Mouse (Mus musculus) cerebellum, postnatal 36 days (tissue): ENCODE data around the gene Rgs7bp.
A peak's percentile ranks its signal among the peaks of the same experiment; 100 is the strongest.

Experiments
- DNase-seq, 2 experiments: peaks; one replicate each; pipeline ENCODE4 v3.0.0; 2021 to 2022; ENCODE audit warnings: mixed read lengths in 2 of 2

Gene Rgs7bp

GRCm38 (mm10) chr13:105054181-105054940, at the start of gene Rgs7bp:
Gene Rgs7bp, minus strand, starts transcription at chr13:105054930.
- peak; percentile 78 to 79 for DNase-seq

DNA sequence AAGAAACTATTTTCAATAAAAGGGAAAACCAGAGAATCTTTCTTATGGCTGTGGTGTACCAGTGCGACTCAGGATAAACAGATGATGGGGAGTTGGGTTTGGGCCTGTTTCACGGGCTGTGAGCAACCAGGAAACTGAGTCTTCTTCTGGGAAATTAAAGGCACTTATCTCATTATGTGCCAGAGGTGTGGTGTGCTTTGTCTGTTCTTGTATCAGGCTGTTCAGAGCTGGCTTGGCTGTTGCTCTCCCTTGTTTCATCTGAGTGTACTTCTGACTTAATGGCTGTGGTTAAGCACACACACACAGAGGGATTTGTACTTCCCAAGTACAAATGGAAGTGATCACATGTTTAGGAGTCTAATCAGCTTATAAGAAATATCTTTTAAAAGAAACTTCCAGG, 49.7 kb upstream of the Rgs7bp start:
- DNase-seq = no peak

GRCm38 (mm10) chr13:105100705-105101104, 46.0 kb upstream of the Rgs7bp start:
- no peak for DNase-seq

DNA sequence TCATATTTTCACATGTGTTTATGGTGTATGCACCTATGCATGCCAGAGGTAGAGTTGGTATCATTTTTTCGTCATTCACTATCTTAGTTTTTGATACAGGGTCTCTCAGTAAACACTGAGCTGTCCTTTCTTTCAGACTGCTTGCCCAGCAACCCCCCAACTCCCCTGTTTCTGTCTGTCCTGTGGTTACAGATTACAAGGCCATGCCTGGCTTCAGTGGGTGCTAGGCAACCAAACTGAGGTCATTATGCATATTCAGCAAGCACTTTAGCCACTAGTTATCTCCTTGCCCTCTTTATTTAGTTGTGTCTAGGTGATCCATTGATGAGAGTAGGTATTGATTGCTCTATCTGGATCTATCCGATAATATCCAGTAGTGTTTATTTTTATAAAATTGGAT, 41.6 kb upstream of the Rgs7bp start:
- no peak for DNase-seq

GRCm38 (mm10) chr13:105089276-105089675, 34.5 kb upstream of the Rgs7bp start:
- no peak for DNase-seq

DNA sequence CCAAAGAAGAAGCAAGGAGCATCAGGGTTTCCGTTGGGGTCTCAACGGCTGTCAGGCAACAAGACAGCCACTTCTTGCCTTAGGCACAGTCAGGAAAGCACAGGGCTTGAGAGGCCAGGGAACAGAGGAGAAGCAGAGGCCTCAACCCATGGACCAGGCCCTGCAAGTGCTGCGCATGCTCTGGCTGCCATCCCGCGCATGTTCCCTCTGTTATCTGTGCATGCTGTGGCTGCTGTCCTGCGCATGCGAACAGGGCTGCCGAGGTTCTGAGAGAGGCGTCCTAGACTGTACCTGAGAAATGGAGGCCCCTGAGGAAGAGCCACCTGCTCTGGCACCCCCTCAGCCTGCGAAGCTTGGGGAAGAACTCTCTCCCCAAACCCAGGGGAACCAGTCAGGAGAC, 27.1 kb upstream of the Rgs7bp start, which contains the start of gene 4933425L06Rik:
TSS of gene 4933425L06Rik (plus strand) at position 261 of the 400 bp plus-strand sequence.
- DNase-seq = no peak

GRCm38 (mm10) chr13:105066890-105067845, 12.4 kb upstream of the Rgs7bp start:
- DNase-seq = no peak

- no peak for DNase-seq
Observed at GRCm38 (mm10) chr13:105066119-105066518, 11.4 kb upstream of the Rgs7bp start.

DNA sequence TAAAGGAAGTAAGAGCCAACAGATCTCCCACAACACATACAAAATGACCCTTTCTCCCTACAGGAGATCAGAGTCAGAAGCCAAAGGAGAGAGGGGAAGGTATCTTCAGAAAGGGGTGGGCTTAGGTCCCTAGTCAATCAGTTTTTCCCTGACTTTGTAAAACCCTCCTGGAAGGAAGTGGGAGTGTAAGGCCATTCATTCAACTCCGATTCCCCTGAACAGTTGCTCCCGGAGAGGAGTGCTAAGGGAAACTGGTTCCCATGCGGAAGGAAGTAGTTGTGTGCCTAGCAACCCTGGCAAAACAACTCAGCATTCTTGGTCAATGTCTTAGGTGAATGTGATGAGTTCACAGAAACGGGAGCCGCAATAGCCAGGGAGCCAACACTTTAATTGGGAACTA, 644 bp upstream of the Rgs7bp start:
- DNase-seq = no peak

DNA sequence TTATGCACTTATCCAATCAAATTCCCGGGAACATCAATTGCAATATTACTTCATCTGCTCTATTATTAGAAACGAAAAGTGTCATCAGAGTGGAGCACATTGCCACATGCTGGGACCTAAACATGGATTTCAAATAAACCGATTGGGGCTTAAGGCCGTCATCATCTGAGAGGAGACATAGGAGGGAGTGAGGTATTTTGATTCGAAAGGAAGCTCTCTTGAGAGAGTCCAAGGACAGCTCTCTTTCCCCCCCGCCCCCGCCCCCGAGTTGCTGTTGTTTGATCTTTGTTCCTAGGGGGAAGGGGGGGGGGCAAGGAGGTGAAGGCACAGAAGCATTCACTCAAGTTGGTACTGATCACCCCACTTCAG, 195 bp upstream of the Rgs7bp start:
- DNase-seq = no peak

DNA sequence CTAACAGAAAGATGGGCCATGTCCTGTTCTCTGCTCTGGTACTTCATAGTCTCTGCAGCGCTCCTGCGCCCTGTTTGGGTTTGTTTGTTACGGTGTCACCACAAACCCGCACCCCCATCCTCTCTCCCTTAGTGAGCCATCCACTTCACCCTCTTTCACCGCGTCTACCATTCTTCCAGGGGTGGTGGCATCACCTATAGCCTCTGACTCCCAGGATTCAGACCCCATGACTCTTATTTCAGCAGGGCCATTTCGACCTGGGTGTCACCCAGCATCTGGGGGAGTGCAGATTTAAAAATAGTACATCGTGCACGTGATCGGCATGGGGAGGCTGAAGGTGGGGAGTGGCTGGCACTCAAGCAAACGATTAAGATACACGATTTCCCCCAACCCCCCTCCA, 1.1 kb downstream of the Rgs7bp start:
- peak; percentile 42 to 51 for DNase-seq

DNA sequence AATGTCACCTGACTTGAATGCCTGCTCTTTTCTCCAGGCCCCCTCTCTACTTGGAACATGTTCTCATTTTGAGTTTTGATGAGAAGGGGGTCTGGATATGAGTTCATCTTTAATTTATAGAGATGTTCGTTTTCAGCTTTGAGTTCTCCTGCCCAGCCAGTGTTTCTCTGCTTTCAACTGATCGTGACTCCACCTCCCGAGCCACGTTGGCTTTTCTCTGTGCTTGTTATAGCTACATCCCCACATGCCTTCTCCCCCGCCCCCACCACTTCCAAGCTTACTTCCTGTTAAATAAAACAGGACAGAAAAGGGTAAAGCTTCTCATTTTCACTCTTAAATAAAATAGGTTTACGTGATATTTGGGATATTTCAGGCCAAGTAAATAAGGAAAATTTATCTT, 3.3 kb downstream of the Rgs7bp start:
- DNase-seq = no peak

GRCm38 (mm10) chr13:105048662-105049061, 6.1 kb downstream of the Rgs7bp start:
- peak; percentile 18 to 25 for DNase-seq

- DNase-seq = peak in 1 of 2 experiments; percentile 33
Observed at GRCm38 (mm10) chr13:105047377-105047776, 7.4 kb downstream of the Rgs7bp start.

GRCm38 (mm10) chr13:105043882-105044281, 10.8 kb downstream of the Rgs7bp start:
- peak; percentile 26 to 31 for DNase-seq

GRCm38 (mm10) chr13:105038334-105038733, 16.4 kb downstream of the Rgs7bp start:
- no peak for DNase-seq

- DNase-seq = no peak
Observed at GRCm38 (mm10) chr13:105037816-105038215, 16.9 kb downstream of the Rgs7bp start.

- no peak for DNase-seq
Observed at GRCm38 (mm10) chr13:105031882-105032281, 22.8 kb downstream of the Rgs7bp start.

GRCm38 (mm10) chr13:105028276-105028675, 26.5 kb downstream of the Rgs7bp start:
- no peak for DNase-seq

DNA sequence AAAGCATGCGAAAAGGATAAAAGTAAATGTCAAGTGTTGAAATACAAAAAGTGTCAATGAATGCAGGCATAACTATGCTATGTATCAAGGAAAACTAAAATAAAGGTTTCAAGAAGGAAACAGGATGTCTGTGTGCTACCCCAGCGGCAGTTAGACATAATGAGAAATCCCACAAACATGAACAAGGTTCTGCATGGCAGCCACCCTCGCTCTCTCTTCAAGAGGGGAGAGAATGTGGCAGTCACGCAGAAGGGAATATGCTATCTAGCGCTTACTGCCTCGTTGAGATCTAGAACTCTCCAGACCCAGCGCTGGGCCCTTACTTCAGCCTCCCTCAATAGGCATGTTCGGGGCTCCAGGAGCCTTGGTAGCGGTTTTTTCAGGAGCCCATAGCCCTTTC, 38.2 kb downstream of the Rgs7bp start:
- no peak for DNase-seq

GRCm38 (mm10) chr13:105015710-105016404, 38.9 kb downstream of the Rgs7bp start:
- DNase-seq = no peak

DNA sequence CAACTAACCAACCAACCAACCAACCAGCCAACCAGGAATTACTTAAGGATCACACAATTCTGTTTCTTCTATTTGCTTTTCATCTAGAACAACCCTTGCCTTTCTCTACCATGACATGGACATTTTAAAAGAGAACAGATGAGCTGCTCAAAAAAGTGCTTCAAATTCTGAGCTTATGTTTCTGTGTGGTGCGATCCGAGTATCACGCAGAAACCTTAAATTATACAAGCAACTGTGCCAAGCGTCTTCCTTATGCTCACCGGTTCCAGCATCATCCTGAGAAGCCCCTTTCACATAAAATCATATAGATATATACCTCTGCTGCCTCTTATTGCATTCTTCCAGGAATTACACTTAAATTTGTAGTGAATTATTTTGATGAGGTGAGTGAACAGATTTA, 43.4 kb downstream of the Rgs7bp start:
- no peak for DNase-seq

DNA sequence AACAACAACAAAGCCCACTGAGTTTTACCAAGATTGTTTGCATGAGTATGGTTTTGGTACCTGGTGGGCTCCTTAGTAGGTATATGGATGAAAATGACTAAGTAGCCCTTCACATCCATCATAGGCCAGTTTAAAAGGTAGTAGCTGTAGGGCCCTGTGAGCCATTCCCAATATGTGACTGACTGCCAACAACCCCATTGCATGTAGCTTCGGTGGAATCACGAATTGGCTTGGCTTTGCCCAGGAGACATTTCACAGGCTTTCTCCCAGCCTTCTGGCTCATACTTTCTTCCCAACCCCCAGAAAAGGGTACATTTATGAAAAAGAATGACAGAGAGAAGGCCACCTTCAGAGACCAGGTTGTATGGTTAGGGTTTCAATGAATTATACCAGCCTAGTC, 45.8 kb downstream of the Rgs7bp start:
- DNase-seq = no peak
